Mouse (Mus musculus) adrenal gland, adult 2 months (tissue): ENCODE measurements around the gene Adap1. TPM values are rescaled to one million over a fixed set of nuclear protein-coding genes. Genes with fewer than 3 reads are reported as not detected.
A peak's percentile ranks its signal among the peaks of the same experiment; 100 is the strongest.

ENCODE experiments used
- DNase-seq: peaks from one replicate; pipeline ENCODE4 v3.0.0; 2021
- polyA plus RNA-seq: library from polyadenylated mRNA; depleted of rRNA; stranded (reverse); fragments of >200 nt; gene quantifications from 2 replicates; pipeline ENCODE4 v1.2.3, GENCODE M21; 2012
- total RNA-seq, 2 experiments: library from RNA; stranded (reverse); gene quantifications; 2 replicates each; pipeline ENCODE4 v1.2.3; 2021

Gene Adap1
- total and polyA plus RNA-seq, 3 experiments: 4.9 to 8.6 (median 5.0) TPM

DNA sequence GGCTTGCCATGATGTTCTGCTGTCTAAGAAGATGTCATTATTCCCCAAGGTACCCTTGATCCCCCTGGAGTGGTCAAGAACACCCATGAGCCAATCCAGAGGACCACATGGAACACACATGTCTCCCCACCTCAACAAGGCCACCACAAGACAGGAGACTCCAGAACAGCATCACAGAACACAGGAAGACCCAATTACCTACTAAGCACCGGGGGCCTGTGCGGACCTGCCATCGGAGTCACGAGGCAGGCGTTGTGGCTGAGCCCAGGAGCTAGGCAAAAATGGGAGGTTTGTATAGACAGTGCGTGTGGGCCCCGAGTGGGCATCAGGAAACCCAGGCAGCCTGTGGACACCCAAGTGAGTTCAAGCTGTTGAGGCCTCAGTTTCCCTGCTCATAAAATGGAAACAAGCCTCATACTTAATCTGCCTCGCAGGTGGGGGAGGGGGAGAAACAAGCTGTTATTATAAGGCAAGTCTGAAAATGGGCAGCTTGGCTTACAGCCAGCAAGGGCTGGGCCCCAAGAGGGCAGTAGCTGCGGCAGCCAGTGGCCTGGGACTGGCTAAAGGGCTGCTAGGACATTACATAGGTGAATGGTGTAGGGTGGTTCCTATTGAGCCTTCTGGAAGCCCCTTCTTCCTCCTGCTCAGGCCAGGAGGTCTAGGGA lies 2.0 kb downstream of the Adap1 start:
- no peak for DNase-seq

DNA sequence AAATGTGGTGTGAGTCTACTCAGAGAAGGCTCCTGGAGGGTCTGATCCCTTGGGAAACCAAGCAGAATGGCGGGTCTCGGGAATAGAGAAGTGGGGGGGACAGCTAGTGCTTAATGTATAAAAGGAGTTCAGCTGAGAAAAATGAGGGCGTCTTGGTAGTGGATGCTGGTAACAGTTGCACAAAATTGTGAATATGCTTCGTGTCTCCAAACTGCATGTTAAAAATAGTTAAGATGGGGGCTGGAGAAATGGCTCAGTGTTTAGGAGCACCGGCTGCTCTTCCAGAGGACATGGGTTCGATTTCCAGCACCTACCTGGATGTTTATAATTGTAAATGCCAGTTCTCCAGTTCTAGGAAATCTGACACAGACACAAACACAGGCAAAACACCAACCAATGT lies 4.1 kb downstream of the Adap1 start:
- no peak for DNase-seq

DNA sequence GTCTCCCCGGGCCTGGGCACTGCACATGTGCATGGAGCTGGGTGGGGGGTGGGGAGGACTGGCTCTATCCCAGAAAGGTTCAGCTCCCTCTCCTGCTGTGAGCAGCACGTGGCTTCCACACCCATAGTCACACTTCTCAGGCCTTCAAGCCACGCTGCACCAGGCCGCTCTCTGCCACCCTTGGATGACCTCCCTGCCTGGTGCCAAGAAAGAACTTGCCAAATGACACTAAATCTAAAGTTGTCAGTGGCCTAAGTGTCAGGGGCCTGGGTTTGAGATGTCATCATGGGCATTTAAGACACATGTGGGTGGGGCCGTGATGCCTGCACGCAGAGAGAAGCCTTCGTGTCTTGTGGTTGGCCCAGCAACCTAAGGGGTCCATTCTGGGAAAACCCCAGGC lies 5.0 kb downstream of the Adap1 start:
- DNase-seq: peak; percentile 41

DNA sequence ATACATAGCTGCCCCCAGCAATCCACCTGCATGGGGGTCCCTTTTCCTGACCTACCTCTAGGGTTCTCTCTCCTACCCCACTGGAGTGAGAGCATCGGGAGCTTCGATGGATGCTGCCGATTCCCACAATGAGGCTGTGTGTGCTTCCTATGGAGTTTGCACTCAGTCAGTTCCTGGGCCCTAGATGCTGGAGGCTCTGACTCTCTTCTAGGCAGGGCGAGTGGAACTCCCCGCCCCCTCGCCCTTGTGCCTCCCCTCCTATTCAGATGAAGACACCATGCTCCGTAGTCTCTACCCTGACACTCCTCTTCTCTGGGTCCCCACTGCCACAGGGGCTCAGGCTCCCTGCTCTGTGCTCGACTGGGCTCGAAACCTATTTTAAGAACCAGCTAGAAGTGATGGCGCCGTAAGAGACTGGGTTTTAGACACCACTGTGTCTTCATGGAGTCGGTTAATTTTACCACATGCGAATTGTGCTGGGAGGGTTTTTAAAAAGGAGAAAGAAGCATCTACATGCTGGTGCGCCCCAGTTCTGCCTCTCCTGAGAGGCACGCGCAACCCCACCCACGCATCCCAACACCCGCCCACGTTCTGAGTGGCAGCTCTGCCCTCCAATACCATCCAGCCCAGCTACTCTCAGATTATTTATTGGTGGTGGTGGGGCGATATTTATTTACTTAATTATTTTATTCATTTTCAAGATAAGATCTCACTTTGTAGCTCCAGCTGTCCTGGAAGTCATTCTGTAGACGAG lies 7.5 kb downstream of the Adap1 start:
- no peak for DNase-seq

DNA sequence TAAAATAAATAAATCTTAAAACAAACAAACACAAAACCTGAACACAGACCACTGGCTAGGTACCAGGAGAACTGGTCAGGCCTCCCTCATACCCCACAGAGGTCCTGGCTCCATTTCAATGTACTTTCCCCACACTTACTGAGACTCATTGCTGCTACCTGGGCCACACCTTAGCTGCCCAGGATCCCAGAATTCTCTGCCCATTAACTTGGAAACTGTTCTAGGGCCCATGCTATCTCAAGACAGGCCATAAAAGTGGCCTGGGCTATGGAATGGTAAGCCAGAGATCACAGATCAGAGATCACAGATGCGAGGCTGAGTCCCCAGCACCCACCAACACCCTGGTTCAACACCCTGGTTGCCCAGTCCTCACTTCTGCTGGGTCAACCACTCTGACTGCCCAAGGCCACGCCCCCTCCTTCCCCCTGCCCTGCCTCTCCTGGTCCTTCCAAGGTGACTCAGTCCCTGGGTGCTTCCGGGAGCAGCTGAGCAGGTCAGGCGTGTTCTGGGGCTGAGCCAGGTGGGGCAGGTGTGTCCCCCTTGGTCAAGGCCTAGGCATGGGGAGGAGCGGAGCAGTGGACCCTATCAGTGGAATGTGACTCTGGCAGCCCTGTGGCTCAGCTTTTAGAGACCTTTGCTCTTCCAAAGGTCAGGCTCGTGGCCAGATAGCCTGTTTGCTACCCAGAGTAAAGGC lies 8.3 kb downstream of the Adap1 start:
- no peak for DNase-seq

DNA sequence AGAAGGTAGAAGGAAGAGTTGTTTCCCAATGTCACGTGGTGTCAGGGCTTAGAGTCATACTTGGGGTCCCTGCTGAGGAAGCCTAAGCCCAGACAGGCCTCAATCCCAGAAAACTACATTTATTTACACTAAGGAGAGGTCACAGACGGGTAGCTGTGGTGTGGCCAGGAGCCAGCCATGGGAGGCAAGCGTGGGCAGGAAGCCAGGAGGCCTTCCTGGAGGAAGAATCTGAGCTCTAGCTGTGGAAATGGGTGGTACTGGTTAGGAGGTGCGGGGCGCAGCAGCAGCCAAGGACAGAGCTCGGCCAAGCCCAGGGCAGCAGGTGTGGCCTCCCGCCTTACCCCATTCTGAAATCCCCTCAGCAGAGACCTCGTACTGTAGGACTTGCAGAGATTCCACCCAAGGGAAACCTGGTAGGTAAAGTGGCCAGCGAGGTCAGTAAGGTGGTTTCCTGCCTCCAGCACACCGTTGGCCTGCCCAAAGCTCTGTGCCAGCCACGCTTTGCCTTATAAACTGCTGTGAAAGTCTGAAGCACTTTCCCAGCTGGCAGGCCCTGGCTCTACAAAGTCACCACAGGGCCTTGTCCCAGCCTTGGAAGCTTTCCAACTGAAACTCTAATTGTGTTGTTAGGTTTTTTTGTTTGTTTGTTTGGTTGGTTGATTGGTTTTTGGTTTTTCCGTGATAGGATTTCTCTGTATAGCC lies 10.3 kb downstream of the Adap1 start:
- no peak for DNase-seq

DNA sequence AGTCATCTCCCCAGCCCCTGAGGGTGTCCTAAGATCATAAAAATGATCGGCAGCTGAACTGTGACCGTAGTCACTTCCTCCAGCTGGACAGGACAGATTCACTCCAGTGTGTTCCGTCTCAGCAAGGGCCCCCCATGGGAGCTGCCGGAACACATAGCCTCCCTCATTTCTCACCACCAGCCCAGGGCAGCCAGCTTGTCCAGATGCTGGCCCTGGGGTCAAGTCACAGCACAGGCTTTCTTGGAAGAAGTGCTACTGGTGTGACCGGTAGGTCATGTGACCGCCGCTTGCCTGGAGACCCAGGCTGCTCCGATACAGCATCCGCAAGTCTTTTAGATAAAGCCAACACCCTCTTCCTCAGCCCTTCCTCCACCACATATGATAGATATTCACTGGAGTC lies 11.9 kb downstream of the Adap1 start:
- no peak for DNase-seq

DNA sequence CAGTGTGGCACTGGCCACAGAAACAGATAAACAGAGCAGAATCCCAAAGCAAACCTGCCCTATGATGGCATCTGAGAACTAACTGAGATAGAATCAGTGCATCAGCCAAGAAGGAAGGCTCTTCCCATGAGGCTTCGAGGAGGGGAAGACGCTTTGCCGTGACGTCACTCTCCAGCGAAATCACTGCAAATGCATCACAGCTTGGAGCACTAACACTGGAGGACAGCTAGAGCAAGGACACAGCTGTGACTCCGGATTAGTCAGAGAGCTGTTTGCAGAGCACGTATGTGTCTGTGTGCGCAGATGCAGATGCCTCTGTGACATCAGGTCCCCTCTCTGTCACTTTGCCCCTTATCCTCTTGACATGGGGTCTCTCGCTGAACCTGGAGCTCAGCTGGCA lies 13.6 kb downstream of the Adap1 start:
- peak; percentile 64 for DNase-seq

DNA sequence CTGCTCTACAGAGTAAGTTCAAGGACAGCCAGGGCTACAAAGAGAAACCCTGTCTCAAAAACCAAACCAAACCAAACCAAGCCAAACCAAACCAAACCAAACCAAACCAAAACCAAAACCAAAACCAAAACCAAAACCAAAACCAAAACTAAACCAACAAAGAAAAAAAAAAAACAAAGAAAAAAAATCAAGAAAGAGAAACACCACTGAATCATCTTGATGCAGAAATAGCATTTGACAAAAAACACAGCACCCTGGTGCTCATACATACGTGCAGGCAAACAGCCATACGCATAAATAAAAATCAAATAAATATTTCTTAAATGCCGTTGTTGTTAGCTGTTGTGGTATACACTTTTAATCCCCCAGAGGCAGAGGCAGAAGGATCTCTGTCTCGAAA lies 14.9 kb downstream of the Adap1 start:
- DNase-seq: no peak

DNA sequence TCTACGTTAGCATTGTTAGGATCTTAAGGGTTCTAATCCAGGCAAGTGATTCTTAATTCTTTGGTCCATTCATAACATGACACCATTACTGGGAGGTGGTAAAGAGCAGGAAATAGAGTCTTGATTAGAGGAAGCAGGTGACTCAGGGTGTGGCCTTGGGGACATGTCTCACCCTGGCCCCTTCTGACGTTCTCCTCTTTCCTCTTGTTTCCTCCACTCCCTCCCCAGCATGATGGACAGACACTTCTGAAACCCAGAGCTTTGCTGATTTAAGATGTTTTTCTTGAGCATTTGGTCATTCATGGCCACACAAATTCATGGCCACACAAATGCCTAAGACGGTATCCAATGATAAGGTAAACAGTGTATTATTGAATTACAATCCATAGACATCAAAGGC lies 15.5 kb downstream of the Adap1 start:
- DNase-seq: no peak

DNA sequence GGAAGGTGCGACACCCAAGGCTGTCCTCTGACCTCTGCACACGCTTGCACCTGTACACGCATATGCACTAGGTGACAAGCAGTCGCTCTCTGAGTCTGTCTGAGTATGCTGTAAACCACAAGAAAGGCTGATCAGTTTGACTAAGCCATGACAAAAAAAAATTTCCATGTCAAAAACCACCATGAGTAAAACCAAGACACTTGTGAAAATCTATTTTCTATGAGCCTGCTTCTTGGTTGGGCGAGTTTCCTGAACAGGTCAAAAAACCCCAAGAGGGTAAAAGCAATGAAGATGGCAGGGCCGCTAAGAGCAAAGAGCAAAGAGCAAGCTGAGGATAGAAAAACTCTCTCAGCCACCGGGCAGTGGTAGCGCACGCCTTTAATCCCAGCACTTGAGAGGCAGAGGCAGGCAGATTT lies 21.8 kb downstream of the Adap1 start:
- no peak for DNase-seq

DNA sequence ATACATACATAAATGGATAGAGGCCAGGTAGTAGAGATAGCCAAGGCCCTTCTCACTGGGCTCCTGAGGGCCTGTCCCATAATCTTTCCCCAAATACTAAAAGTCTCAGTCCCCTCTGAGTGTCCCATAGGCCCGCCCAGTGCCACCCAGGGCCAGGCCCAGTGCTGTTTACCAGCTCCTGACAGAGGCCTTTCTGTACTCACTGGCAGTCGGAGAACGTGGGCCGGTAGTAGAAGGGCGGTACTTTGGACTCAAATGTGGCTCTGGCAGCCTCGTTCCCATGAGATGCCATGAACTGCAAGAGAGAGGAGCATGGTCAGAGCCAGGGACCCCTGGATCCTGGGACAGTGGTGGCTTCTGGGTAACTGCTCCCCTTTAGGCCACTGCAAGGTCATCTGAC lies 23.3 kb downstream of the Adap1 start:
- DNase-seq: no peak

DNA sequence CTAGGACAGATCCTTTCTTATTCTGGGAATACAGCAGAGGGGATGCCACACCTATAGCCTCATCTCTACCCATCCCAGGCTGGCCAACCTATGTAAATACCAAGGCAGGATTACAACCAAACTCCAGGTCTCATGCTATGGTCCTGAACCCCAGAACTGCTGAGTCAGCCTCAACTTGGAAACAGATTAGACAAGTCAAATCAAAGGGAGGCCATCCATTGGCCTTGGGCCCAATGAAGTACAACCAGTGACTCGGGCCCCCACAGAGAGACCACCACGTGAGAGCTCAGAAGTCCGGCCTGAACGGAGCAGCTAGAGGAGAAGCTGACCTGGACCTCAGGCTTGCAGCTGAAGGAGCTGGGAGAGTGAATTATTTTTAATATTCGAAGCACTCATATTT lies 27.7 kb downstream of the Adap1 start:
- no peak for DNase-seq

DNA sequence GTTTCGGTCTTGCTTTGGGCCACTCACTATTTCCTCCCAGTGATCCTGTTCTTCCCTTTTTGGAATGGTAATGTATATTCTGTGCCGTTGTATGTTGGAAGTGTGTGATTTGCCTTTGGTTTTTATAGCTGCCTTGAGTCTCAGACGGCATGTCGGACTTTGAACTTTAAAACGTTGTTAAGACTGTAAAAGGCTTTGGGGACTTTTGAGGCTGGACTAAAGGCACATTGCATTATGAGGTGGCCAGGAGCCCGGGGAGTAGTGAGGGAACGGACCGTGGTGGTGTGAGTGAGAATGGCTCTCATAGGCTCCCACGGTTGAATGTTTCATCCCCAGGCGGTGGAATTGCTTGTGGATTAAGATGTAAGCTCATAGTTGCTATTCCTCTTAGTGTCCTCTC lies 28.3 kb downstream of the Adap1 start:
- DNase-seq: no peak

DNA sequence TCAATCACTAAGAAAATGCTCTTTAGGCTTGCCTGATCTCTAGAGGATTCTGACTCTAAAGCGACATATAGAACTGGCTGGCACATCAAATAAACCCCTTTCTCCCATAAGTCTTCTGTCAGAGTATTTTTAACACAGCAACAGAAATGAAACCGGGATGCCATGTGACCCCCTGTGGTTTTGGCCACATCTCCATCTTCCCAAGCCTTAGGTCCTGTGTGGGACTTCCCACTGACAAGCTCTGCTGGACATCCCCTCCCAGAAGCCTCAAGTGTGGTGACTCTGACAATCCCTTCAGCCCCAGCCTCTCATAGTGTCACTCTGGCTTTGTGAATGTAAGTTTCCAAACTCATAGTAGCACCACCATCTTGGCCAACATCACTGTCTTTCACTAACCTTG lies 31.3 kb downstream of the Adap1 start:
- DNase-seq: no peak

DNA sequence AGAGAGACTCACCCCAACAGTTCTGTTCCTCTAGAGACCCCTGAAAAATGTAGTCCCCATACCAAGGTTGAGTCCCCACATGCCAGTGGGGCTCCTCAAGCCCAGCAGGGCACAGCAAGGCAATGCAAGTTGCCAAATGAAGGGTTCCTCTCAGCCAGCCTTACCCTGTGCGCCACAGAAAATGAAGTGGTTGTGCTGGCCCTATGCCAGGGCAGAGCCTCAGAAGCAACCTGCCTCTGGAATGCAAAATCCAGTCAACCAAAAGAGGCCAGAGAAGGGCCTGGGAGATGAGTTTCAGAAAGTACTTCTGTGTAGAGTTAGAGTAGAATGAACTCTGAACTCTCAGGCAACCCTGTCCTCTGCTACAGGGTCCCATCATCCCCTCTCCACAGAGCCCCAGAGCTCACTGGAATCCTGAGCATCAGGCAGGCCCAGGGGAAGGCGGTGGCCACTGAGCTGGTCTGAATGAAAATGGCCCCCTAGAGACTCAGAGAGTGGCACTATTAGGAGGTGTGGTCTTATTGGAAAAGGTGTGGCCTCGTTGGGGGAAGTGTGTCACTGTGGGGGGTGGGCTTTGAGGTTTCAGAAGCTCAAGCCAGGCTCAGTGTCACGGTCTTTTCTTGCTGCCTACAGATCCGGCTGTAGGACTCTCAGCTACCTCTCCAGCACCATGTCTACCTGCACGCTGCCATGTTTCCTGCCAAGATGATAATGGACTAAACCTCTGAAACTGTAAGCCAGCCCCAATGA lies 33.4 kb downstream of the Adap1 start:
- DNase-seq: no peak

DNA sequence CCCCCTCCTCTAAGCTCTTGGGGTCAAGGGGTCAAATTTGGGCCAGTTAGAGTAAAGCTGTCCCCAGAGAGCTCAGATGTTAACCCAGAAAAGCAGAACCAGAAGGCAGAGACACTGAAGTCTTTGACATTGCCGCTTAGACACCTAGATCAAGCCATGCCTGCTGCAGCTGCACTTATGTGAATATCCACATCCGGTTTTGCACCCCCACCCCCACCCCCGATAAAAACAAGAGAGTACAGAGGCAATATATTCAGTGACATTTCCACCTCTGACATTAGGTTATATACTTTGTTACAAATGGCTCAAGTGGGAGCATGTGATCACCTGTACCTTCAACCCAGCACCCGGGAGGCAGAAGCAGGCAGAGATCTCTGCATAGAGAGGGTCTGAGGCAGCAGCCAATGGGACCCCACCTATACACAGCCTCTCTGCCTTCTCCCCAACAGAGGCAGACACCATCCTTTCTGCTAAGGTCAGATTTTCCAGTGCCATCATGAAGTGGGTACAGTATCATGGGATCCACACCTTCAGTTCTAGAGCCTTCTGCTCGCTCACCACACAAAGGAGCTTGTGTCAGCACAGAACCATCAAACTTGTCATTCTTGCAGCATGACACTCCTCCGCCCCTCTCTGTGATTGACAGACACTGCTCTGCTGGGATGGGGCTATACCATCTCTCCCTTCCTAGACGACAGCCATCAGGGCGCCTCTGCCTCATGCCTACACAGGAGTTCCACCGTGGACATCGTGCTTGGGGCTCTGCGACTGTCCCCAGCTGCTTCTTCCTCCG lies 34.8 kb downstream of the Adap1 start:
- DNase-seq: no peak

DNA sequence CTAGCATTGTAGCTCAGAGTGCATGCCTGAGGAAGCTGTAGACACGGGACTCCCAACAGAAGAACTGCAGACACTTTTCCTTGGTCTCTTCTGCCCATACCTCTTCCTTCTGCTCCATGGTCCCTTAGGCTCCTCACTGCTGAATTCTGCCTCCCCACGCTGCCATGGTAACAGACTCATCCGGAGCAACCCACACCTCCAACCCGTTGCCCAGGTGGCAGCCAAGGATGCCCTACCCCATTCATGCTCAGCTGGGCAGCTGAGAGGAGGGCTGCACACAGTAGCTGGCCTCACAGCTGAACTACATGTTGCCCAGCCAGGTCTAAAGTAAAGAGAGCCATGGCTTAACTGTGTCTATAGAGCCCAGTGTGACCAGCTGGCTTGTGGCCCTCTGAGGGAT lies 36.8 kb downstream of the Adap1 start:
- DNase-seq: no peak

DNA sequence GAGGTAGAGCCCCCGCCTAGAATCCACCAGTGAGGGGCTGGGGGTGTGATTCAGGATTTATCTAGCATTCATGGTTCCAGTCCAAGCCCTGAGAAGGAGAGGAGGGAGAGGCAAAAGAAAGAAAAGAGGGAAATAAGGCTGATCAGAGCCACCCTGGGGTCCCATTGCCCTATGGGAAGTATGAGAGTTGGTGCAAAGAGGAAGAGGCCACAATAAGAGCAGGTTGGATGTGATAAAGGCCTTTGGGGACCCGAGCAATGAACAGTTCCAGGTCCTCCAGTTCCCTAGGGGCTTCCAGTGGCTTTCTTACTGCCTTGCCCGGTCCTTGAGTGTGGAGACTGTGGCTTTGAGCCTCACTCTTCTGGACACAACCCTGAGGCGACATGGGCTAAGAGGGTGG lies 37.6 kb downstream of the Adap1 start:
- DNase-seq: no peak

DNA sequence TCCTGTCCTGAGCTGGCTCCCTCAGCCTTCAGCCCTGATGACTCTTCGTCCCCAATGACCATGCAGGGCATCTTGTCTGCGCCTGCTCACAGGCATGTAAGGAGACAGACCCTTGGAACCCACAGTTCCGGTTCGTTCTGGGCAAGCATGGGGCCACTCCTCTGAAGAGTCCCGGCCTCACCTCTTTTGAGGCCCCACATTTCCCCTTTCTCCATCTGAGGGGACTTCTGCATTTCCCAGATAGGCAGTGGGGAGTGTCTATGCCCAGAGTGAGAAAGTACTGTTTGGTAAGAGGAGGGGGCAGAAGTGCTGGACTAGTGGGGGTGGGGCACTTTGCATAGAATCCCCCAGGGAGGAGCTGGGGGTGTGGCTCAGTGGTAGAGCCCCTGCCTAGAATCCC lies 38.3 kb downstream of the Adap1 start:
- no peak for DNase-seq
